Mouse (Mus musculus) thymus, adult 2 months (tissue): ENCODE data around the gene Micall1.

Experiments
- CTCF ChIP-seq: fragments of 200-500 bp; IDR thresholded peaks from 2 replicates; pipeline ENCODE4 v1.5.1; 2012; ENCODE audit warnings: mild to moderate bottlenecking, control low read depth, low read length, moderate library complexity, borderline replicate concordance; ENCODE audit not compliant: control insufficient read depth, poor library complexity, insufficient read depth; ENCODE audit errors: extremely low read depth
- POLR2A ChIP-seq: fragments of 200-500 bp; IDR thresholded peaks from 2 replicates; pipeline ENCODE4 v1.6.1; 2012; ENCODE audit warnings: mild to moderate bottlenecking, low read length, control low read depth, moderate library complexity; ENCODE audit not compliant: control insufficient read depth, poor library complexity, insufficient read depth; ENCODE audit errors: extremely low read depth

DNA sequence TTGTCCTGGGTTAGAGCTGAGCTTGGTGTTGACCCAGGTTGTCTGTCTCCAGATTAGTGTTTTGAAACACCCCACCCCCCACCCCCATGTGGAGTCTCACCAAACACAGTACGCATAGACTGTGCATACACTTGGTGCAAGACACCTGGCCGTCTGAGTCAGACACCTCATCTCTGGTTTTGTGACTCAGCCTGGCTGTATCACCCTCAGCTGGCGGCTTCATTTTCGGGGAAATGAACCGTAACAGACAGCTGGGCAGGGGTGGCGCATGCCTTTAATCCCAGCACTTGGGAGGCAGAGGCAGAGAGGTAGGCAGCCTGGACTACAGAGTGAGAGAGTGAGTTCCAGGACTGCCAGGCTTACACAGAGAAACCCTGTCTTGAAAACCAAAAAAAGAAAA is 68.2 kb downstream of the Micall1 start:
- TF ChIP-seq CTCF (no peak), POLR2A (no peak)
